23 mouse cellular contexts compared by ENCODE assay signal in the genomic region with DNA sequence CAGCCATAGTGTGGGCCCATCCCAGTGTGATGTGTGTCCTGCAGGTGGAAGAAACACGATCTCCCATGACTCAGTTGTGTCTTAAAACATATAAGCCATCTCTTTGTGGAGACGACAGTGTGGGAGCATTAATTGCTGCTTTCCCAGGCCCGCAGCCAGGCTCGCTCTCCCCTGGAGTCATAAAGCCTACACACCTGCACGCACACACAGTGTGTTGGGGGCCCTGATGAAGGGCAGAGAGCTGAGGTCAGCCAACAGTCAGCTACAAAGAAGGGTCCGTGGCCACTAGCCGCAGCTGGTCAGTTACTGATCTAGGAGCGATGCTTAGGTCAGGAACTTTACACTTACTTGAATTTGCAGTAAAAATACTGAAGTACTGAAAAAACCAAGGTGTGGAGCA.
DNase-seq lines count a peak whose midpoint lies in the region; ATAC-seq and TF ChIP-seq lines count a peak whose summit lies in the region.
"Had no signal": no experiment of that assay in that cellular context is flagged by ENCODE, and none has a peak within 500 bp of the region (broad histone marks: within the 10 kb centered on the region; RNA-seq: fewer than 3 reads in every experiment).

No protein-coding gene starts in this region.

- no peak for DNase-seq in forebrain, embryonic 10.5 days (ENCODE audit: extremely low spot score, low spot score)
- no peak for DNase-seq in limb, embryonic 10.5 days (ENCODE audit: low spot score)
- DNase-seq in limb, embryonic 14.5 days (ENCODE audit: low spot score): no peak
- no peak for DNase-seq in embryo, embryonic 11 days
- DNase-seq in lung, postnatal 25 days (ENCODE audit: low spot score): no peak
- DNase-seq: adrenal gland, adult 8-10 months; adrenal gland, postnatal 14 days; B cell, adult 2 months; cerebellum, adult 11 months; cerebellum, adult 9-10 months had no signal

- peak overlapping the region; percentile 51 for H3K27ac ChIP-seq in forebrain, embryonic 10.5 days
- H3K27ac ChIP-seq in forebrain, embryonic 13.5 days: no peak overlapping the region
- H3K27ac ChIP-seq in kidney, embryonic 16.5 days (ENCODE audit: low read length): no peak overlapping the region
- no peak overlapping the region for H3K27ac ChIP-seq in kidney, embryonic 14.5 days (ENCODE audit: low read depth, low read length)
- H3K27ac ChIP-seq in limb, embryonic 10.5 days: peak overlapping the region; percentile 58
- no peak overlapping the region for H3K27ac ChIP-seq in limb, embryonic 14.5 days (replicated peaks; ENCODE audit: low read depth, low read length)
- H3K27ac ChIP-seq: embryonic facial prominence, embryonic 15.5 days had no signal

- H3K36me3 ChIP-seq in forebrain, embryonic 10.5 days (replicated peaks): peaks cover 16% of the 10 kb centered on the region
- H3K36me3 ChIP-seq in forebrain, embryonic 13.5 days (ENCODE audit: poor library complexity, severe bottlenecking): no peaks in the 10 kb centered on the region
- H3K36me3 ChIP-seq in kidney, embryonic 16.5 days (ENCODE audit: insufficient read depth, low read length): peaks cover 3% of the 10 kb centered on the region; the same call in 1 of the 2 replicates
- H3K36me3 ChIP-seq in kidney, embryonic 14.5 days (ENCODE audit: control insufficient read depth, insufficient read depth, low read length): no peaks in the 10 kb centered on the region
- H3K36me3 ChIP-seq in limb, embryonic 10.5 days: peaks cover 23% of the 10 kb centered on the region
- no peaks in the 10 kb centered on the region for H3K36me3 ChIP-seq in limb, embryonic 14.5 days (ENCODE audit: control insufficient read depth, insufficient read depth, low read length)
- H3K36me3 ChIP-seq: embryonic facial prominence, embryonic 15.5 days; G1E had no signal

- no peak overlapping the region for H3K4me3 ChIP-seq in forebrain, embryonic 10.5 days
- H3K4me3 ChIP-seq in forebrain, embryonic 13.5 days: no peak overlapping the region
- H3K4me3 ChIP-seq in kidney, embryonic 16.5 days (ENCODE audit: low read length): no peak overlapping the region
- H3K4me3 ChIP-seq in kidney, embryonic 14.5 days (ENCODE audit: low read length): no peak overlapping the region
- no peak overlapping the region for H3K4me3 ChIP-seq in limb, embryonic 10.5 days
- no peak overlapping the region for H3K4me3 ChIP-seq in limb, embryonic 14.5 days (replicated peaks; ENCODE audit: low read length)
- H3K4me3 ChIP-seq: embryonic facial prominence, embryonic 12.5 days; embryonic facial prominence, embryonic 15.5 days; erythroblast, embryonic 14.5 days had no signal

- H3K9ac ChIP-seq in forebrain, embryonic 13.5 days: no peak overlapping the region
- H3K9ac ChIP-seq in kidney, embryonic 16.5 days (replicated peaks; ENCODE audit: low read length): no peak overlapping the region
- H3K9ac ChIP-seq in kidney, embryonic 14.5 days (ENCODE audit: low read depth, low read length): no peak overlapping the region
- H3K9ac ChIP-seq in limb, embryonic 14.5 days (ENCODE audit: low read depth, low read length, severe bottlenecking): no peak overlapping the region
- H3K9ac ChIP-seq: embryonic facial prominence, embryonic 12.5 days; embryonic facial prominence, embryonic 15.5 days had no signal

- ATAC-seq in forebrain, embryonic 13.5 days: no peak
- peak; percentile 28; the same call in 1 of the 2 replicates for ATAC-seq in kidney, embryonic 16.5 days (ENCODE audit: low FRiP score, low TSS enrichment)
- ATAC-seq in kidney, embryonic 14.5 days (ENCODE audit: low FRiP score, low TSS enrichment): no peak
- ATAC-seq in limb, embryonic 14.5 days (ENCODE audit: low FRiP score, low read depth): peak; percentile 56
- ATAC-seq: activated CD4-positive, CD25-positive, alpha-beta regulatory T cell, adult 4 months; CD4-positive, CD25-positive, alpha-beta regulatory T cell, adult 4 months; forebrain, embryonic 14.5 days; forebrain, embryonic 16.5 days; Patski had no signal

- 85% methylated on average over 8 of the region's 8 CpGs for WGBS in forebrain, embryonic 10.5 days
- 85% methylated on average over 8 of the region's 8 CpGs for WGBS in forebrain, embryonic 13.5 days
- WGBS in kidney, embryonic 16.5 days: 34% methylated on average over 8 of the region's 8 CpGs
- WGBS in kidney, embryonic 14.5 days: 35% methylated on average over 8 of the region's 8 CpGs
- 57% methylated on average over 8 of the region's 8 CpGs for WGBS in limb, embryonic 10.5 days
- 25% methylated on average over 8 of the region's 8 CpGs for WGBS in limb, embryonic 14.5 days

- no peak overlapping the region for H3K4me2 ChIP-seq in forebrain, embryonic 13.5 days
- no peak overlapping the region for H3K4me2 ChIP-seq in kidney, embryonic 16.5 days (replicated peaks; ENCODE audit: low read depth, low read length)
- no peak overlapping the region for H3K4me2 ChIP-seq in kidney, embryonic 14.5 days (replicated peaks; ENCODE audit: low read depth, low read length)
- H3K4me2 ChIP-seq in limb, embryonic 14.5 days (replicated peaks; ENCODE audit: low read depth, low read length, severe bottlenecking): no peak overlapping the region
- H3K4me2 ChIP-seq: embryonic facial prominence, embryonic 12.5 days; embryonic facial prominence, embryonic 15.5 days had no signal

- H3K9me3 ChIP-seq in forebrain, embryonic 10.5 days: no peaks in the 10 kb centered on the region
- no peaks in the 10 kb centered on the region for H3K9me3 ChIP-seq in forebrain, embryonic 13.5 days (replicated peaks)
- no peaks in the 10 kb centered on the region for H3K9me3 ChIP-seq in kidney, embryonic 16.5 days (ENCODE audit: low read length)
- H3K9me3 ChIP-seq in kidney, embryonic 14.5 days (ENCODE audit: control insufficient read depth, low read length): no peaks in the 10 kb centered on the region
- H3K9me3 ChIP-seq in limb, embryonic 10.5 days (replicated peaks): no peaks in the 10 kb centered on the region
- H3K9me3 ChIP-seq in limb, embryonic 14.5 days (ENCODE audit: control insufficient read depth, low read length): no peaks in the 10 kb centered on the region
- H3K9me3 ChIP-seq: embryonic facial prominence, embryonic 12.5 days; embryonic facial prominence, embryonic 15.5 days had no signal

- peaks cover 10% of the 10 kb centered on the region for H3K27me3 ChIP-seq in forebrain, embryonic 10.5 days (ENCODE audit: poor library complexity, severe bottlenecking)
- no peaks in the 10 kb centered on the region for H3K27me3 ChIP-seq in forebrain, embryonic 13.5 days
- H3K27me3 ChIP-seq in kidney, embryonic 16.5 days (ENCODE audit: insufficient read depth, low read length): no peaks in the 10 kb centered on the region
- no peaks in the 10 kb centered on the region for H3K27me3 ChIP-seq in kidney, embryonic 14.5 days (ENCODE audit: control insufficient read depth, insufficient read depth, low read length)
- no peaks in the 10 kb centered on the region for H3K27me3 ChIP-seq in limb, embryonic 10.5 days (ENCODE audit: low read depth, poor library complexity, severe bottlenecking)
- H3K27me3 ChIP-seq in limb, embryonic 14.5 days (ENCODE audit: control insufficient read depth, insufficient read depth, low read length): no peaks in the 10 kb centered on the region
- H3K27me3 ChIP-seq: CH12.LX; embryonic facial prominence, embryonic 12.5 days; embryonic facial prominence, embryonic 15.5 days; Patski had no signal

- H3K4me1 ChIP-seq in forebrain, embryonic 10.5 days: peaks cover 60% of the 10 kb centered on the region
- peaks cover 65% of the 10 kb centered on the region for H3K4me1 ChIP-seq in forebrain, embryonic 13.5 days
- H3K4me1 ChIP-seq in kidney, embryonic 16.5 days (ENCODE audit: insufficient read depth, low read length): peaks cover 32% of the 10 kb centered on the region
- peaks cover 21% of the 10 kb centered on the region for H3K4me1 ChIP-seq in kidney, embryonic 14.5 days (ENCODE audit: control insufficient read depth, insufficient read depth, low read length)
- peaks cover 59% of the 10 kb centered on the region for H3K4me1 ChIP-seq in limb, embryonic 10.5 days
- peaks cover 43% of the 10 kb centered on the region for H3K4me1 ChIP-seq in limb, embryonic 14.5 days (ENCODE audit: control insufficient read depth, insufficient read depth, low read length)

- no peak for TF ChIP-seq POLR2A in limb, embryonic 14.5 days (IDR thresholded peaks at IDR 0.05; ENCODE audit: borderline replicate concordance, extremely low read depth, insufficient read depth, insufficient read length)

Comparison
In these comparisons a context has a peak if more than half of its experiments do, and no peak if none do; other contexts are left out.
1. H3K27ac ChIP-seq: peak in forebrain, embryonic 10.5 days (single experiment) and limb, embryonic 10.5 days (single experiment); none in forebrain, embryonic 13.5 days (single experiment), kidney, embryonic 16.5 days (single experiment), kidney, embryonic 14.5 days (single experiment) and limb, embryonic 14.5 days (single experiment).
2. ATAC-seq: peak in kidney, embryonic 16.5 days (single experiment) and limb, embryonic 14.5 days (single experiment); none in forebrain, embryonic 13.5 days (single experiment) and kidney, embryonic 14.5 days (single experiment).